Mouse (Mus musculus): ENCODE data around the gene Dst.

Dst gene

DNA sequence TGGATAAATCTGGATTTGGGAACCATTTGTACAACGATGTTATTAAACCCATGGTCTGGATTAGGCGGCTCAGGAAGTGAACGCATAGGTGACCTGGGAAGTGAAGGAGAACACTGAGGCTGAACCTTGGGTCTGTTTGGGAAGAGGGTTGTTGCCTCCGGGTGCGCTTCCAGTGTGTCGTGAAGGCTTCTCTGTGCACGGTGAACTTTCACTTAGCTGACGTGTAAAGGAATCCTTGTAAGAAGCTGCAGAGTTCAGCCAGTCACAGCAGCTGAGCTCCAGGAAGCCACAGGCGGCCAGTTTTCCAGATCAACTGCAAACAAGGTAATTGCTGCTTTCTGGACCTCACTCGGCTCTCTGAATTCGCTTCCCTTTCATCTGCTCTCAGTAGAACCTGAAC lies 66.4 kb downstream of the Dst start:
- no peak for DNase-seq (ENCODE audit: inconsistent age in 2 of 2, low spot score in 1 of 2)

DNA sequence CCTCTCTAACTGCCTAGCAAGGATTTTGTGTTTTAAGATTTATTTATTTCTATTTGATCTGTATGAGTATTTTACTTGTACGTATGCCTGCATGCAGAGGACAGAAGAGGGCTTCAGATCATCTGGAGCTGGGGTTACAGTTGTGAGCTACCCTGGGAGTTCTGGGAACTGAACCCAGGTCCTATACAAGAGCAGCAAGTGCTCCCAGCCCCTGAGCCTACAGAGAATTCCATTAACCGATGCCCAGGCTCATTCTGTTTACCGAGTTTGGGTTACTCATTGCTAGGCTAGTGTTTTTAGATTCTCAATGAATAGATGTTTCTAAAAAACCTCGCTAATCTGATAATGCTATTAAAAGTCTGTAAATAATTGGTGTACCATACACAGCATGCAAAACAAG lies 67.3 kb downstream of the Dst start:
- DNase-seq (ENCODE audit: inconsistent age in 2 of 2, low spot score in 1 of 2), result no peak

DNA sequence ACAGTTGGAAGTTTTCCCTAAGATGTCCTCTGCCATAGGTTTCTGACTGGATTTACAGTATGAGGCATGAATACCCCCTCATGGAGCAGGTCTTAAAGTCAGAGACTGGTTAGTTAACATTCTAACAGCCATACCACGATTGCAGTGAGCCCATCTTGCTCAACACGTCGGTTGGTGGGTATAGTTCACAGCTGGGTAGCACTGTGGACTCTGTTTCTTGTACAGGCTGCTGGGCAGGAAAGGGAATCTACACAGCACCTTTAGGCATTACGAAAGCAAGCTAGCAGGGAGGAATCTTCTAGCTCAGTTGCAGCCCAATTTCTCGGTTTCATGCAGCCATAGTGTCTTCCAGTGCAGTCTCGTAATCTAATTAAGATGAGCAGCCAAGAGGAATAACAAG lies 69.8 kb downstream of the Dst start:
- DNase-seq (ENCODE audit: inconsistent age in 2 of 2, low spot score in 1 of 2), result no peak

DNA sequence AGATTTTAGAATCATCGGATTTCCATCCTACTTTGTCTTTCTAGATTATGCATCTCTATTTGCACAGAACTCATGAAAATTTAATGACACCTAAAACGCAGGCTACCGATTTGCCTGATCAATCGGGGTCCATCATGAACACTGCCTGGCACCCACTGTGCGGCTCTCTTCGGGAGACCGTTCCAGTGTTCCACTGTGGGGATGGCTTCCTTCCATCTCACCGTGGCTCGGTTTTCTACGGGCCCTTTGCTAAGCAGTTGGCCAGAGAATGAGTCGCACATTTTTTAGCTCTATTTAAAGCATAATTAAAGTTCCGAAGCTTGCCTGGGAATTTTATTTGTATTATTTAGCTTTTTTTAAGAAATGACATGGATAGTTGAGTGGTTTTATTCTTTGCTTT lies 72.4 kb downstream of the Dst start:
- no peak for DNase-seq (ENCODE audit: inconsistent age in 2 of 2, low spot score in 1 of 2)

DNA sequence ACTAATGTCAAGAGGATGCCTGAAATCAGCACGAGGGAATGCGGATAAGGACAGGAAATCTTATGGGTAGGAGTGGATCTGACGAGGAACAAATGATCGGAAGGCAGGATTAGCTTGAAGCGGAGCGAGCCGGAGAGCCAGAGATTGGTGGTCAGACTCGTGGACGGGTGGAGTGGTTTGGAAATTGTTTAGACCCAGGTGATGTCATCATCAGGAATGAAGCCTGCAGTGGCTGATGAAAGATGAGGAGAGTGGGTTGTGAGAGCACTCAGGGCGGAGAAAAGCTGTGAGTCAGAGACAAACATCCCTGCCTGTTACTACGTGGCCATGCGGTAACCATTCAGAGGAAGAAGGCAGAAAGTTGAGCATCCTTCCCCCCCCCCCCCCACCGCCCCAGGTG lies 81.6 kb downstream of the Dst start:
- DNase-seq (ENCODE audit: inconsistent age in 2 of 2, low spot score in 1 of 2), result no peak

DNA sequence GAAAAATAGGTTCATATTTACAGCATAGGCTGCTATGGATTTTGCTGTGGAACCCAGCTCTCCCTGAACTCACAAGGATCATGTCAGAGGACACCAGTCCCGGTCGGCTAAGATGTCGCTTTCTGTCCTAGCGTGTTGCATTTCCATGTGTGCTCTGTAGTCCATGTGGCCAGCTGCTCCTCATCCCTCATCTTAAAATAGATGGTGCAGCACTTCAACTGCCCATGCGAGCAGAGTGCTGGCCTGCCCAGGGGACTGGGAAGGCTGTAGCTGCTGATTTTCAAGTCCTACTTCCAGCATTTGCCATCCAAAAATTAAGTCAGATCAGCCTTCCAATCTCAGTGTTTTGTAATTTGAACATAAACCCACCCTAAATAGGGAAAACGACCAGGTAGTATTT lies 83.0 kb downstream of the Dst start:
- no peak for DNase-seq (ENCODE audit: inconsistent age in 2 of 2, low spot score in 1 of 2)

DNA sequence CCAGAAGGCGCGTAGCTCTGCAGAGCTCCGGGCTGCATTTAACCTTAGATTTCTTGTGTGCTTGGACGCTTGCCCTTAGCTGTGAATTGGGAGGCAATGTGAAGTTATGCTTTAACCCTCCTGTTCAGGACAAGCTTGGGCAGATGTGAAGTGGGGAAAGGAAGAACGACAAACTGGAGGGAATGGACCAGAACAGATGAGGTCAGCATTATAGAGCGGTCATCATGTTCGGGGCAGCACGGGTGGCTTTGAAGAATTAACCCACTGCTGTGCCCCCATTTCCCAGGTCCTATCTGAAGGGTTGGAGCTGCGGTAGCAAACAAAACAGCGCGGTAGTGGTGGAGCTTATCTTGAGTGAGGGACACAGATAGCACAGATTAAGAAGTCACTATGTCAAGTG lies 84.8 kb downstream of the Dst start:
- DNase-seq (ENCODE audit: inconsistent age in 2 of 2, low spot score in 1 of 2), result no peak

DNA sequence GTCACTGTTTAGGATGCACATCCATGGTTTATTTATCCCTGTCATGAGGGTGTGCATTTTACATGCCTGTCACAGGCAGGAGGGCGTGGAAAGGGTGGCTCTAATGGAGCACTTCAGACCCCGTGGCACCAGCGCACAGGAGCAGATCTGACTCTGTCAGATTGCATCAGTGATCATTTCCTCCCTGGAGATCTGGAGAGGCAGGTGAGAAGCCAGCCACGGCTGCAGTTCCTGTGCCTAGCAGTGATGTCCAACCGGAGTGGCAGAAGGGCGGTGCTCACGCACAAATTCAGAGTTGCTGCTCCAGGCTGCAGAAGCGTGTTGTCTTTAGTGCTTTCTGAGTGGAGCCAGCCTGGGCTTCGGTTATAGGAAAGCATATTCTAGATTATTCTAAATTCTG lies 86.2 kb downstream of the Dst start:
- no peak for DNase-seq (ENCODE audit: inconsistent age in 2 of 2, low spot score in 1 of 2)

DNA sequence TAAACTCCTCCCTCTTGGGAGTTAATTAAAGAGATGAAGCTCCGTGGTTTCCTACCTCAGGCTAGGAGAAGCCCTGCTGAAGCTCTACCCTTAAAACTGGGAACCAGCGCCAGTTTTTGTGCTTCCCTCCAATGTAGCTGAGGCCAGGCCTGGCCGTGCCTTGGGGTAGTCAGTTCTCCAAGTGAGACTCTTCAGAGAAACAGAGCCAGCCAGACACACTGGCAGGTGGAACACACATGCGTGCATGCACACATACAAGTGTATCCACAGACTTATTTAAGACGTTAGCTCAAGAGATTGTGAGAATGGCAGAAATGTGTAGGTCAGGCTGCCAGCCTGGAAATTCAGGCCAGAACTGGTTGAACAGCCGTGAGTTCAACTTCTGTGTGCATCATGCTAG lies 87.4 kb downstream of the Dst start:
- no peak for DNase-seq (ENCODE audit: inconsistent age in 2 of 2, low spot score in 1 of 2)

DNA sequence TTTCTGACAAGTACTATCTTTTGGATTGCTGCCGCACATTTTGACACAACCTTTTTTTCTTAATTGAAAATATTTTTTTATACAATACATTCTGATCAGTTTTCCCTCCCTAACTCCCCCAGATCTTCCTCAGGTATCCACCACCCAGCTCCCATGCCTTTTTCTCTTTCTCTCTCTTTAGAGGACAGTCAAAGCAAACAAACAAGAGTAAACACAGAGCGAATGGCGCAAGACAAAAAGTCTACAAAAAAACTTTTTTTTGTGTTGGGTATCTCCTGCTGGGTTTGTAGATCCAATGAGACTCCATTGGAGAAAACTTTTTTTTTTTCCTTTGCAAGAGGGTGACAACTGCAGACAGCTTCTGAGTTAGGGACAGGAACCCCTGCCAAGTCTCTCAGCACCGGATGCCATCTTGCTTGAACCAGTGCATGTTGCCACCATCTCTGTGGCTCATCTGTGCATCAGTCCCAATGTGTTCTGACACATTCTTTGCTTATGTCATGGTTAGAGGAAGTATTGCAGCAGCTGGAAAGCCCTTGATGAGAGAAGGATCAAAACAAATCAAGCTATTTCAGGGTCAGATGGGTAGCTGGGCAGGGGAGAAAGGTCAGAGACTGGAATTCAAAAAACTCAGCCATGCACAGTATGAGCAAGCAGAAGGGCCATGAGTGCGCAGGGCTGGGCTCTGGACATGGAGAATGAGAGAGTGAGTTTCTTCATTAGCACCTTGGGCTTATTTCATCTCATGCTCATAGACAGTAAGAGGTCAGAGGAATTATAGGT lies 88.3 kb downstream of the Dst start:
- DNase-seq (ENCODE audit: inconsistent age in 2 of 2, low spot score in 1 of 2), result peak; percentile 35 to 83

DNA sequence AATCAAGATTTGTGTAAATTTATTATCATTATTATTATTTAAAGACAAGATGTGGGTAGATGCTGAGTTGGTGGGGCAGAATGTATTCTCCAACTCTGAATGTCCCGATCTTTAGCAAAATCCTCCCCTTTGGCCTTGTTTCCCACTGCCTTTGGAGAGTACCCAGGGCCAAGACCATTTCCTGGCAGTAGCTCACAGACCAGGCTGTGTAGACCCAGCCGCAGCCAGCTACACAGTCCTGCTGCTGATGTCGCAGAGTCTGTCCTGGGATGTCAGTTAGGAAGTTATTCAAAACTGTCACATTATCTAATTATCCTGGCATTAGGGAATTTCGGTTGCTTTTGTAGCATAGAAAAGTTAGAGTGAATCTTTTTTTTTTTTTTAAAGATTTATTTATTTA lies 94.3 kb downstream of the Dst start:
- DNase-seq (ENCODE audit: inconsistent age in 2 of 2, low spot score in 1 of 2), result no peak

DNA sequence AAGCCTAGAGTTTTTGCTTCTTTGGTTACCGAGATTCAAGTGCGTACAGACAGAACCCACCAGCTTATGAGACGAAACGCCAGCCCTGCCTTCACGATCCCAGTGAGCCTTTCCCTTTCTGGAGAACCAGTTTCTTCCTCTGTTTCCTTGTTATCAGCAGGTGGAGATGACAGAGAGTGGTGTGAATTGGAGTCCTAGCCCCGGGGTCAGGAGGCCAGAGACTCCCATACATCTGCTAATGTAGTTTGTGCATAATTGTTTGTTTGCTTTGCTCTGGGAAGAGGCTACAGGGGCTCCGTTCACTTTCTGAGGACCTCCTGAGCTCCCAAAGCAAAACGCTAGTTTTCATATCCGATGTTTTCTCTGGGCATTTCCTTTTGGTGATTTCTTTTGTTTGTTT lies 94.9 kb downstream of the Dst start:
- no peak for DNase-seq (ENCODE audit: inconsistent age in 2 of 2, low spot score in 1 of 2)

DNA sequence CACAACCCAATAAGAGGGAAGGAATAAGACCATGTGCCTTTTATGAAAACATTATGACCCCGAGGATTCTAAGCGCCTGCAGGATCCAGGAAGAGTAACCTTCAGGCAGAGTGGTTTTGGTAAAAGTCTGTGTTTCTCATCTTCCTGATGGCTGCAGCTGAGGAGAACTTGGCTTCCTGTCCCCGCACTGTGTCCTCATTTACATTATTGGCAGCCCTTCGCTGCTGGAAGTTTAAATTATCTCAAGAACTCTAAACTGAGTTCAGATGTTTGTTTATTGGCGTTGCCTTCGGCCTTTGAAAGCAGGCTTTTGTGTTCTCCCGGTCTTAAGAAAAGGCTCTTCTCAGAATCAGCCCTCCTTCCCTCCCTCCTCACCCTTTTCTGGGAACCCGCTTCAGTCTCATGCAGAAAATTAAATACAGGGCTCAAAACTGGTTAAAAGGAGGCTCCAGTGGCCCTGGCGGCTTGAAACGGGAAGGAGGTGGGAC lies 97.3 kb downstream of the Dst start:
- no peak for DNase-seq (ENCODE audit: inconsistent age in 2 of 2, low spot score in 1 of 2)

DNA sequence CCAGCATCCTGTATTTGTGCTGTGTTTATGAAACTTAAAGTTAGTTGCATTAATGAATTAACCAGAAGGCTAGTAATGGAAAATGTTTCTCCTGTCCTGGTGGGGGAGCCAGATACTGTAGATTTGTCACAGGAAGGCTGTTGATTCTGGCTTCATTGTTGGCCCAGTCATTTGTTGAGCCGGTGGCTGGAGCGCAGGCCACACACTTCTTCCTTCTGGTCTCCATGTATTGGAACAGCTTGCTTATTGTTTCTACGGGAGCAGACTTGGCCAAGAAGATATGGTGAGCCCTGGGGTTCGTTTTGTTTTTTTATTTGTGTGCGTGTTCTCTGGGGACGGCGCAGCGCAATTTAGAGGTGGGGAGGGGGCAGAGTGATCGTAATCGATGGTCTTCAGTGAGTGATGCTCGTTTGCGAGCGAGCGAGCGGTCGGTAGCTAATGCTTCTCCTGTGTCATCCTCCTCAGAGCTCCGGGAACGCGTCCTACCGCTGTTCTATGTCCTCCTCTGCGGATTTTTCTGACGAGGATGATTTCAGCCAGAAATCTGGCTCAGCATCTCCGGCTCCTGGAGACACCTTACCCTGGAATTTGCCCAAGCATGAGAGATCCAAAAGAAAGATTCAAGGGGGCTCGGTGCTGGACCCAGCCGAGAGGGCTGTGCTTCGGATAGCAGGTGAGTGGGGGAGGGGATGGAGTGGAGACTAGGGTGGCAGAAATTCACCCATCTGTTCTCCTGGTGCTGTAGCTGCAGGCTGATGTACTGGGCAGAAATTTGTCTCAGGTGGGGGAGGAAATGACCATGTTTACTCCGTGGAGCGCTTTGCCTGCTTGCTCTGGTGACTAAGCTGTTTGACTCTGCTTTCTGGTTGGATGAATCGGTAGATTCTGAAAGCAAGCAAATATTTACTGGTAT lies 98.0 kb downstream of the Dst start:
- peak; percentile 74 to 90 for DNase-seq (ENCODE audit: inconsistent age in 2 of 2, low spot score in 1 of 2)

DNA sequence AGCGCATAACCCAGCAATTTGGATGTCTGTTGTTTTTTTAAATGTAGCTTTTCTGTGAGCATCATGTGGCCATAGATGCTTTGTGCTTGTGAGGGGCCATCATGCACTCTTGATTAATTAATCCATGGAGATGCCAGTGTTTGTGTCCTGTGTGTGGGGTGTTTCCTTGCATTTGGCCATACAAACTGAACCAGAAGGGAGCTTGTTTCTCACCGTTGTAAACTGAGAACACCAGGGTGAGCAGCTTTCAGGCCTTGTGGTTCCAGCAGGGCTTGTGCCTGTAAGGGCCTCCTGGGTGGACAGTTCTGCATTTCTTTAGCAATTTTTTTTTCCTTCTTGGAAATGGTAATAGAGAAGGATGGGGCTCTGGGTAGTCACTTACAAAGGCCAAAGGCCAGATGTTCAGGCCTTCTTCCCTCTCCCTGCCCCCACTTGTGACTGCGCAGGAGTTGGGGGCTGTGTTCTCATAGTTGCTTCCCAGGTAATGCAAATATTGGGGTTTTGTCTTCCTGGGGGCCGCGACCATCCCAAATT lies 98.9 kb downstream of the Dst start:
- DNase-seq (ENCODE audit: inconsistent age in 2 of 2, low spot score in 1 of 2), result no peak

DNA sequence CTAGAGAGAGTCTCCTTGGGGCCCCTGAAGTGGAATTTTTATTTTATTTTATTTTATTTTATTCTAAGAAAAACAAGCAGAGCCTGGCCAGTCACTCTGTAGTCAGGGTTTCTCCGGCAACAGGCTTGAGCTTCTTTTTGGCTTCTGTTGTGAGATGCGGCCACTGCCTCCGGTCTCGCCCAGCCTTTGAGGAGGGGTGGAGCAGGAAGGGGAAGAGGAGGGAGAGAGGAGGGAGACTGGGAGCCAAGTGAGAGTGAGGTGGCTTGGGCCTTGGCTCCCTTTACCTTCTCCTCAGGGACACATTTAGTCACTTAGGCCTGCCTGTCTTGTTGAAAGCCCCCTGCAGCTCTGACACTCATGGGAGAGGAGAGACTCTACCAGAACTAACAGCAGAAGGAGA lies 99.4 kb downstream of the Dst start:
- peak in 1 of 2 experiments; percentile 52 for DNase-seq (ENCODE audit: inconsistent age in 2 of 2, low spot score in 1 of 2)

DNA sequence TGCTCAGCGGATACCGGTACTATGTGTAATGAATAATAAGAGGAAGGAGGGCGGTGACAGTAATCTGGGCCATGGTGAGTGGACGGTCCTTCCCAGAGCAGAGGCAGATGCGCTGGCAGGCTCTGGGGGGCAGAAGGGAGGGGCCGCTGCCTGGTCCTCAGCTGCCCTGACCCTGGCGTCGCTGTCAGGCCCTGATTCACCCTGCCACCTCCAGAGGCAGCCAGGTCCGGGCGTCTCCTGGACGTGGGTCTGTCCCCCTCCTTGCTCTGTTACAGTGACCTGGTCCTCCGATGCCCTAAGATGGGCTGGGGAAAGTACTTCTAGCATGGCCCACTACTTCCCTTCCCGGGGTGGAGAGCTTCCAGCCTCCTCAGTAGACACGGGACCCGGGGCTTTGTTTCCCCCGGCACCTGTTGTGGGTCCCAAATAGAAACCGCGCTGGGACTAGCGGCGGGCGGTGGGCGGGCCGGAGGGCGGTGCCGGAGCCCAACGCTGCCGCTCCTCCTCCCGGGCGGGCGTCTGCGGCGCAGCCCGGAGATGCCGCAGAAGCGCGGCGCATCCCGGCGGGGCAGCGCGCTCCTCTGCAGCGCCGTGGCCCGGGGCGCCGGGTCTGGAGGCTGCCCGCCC lies 103.1 kb downstream of the Dst start:
- DNase-seq (ENCODE audit: inconsistent age in 2 of 2, low spot score in 1 of 2), result peak; percentile 80 to 93

DNA sequence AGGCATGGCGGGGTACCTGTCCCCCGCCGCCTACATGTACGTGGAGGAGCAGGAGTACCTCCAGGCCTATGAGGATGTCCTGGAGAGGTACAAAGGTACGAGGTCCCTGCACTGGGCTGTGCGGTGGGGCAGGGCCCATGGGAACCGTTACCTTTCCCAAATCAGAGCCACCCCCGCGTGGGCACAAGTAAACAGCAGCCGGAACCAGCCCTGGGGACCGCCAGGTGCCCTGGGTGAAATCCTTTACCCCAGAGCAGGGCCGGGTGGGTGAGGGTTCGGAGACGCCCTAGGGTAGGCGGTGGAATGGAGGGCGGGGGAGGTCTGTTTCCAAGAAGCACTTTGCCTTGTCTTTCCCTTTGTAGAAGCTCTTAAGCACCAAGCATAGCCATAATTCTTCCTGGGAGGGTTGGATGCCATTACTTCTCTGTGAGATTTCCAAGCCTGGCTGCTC lies 103.8 kb downstream of the Dst start:
- DNase-seq (ENCODE audit: inconsistent age in 2 of 2, low spot score in 1 of 2), result peak; percentile 33 to 78

DNA sequence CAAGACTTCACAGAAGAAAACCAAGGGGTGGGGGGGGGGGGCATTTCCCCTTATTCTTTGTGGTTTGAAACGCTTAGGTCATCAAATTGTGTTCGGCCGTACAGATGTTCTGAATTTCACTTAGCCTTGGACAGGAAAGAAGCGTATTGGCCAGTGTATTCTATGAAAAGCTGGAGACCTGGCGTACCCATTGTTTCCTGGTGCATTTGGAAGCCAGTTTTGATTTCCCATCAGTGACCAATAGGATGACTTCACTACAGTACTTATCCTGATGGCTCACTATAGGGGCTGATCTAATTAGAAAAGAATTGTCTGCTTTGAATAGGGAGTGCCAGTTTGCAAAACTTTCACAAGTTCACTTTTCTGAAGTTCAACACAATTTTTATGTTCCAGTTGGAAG lies 105.5 kb downstream of the Dst start:
- DNase-seq (ENCODE audit: inconsistent age in 2 of 2, low spot score in 1 of 2), result no peak

DNA sequence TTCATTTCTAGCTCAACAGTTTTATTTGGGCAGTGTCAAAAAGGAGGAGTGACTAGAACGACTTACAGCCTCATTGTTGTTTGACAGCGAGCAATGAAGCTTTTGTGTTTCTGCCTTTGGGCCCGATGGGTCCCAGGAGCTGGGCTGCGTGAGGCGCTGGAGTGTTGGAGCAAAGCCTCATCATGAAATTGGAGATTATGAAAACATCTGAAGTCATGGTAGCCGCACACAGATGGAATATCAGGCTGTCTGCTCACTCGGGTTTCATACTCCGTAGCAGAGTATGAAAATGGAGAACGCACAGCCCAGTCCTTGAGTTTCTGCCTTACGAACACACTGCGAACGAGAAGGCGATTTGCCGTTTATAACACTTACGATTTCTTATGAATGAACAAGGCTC lies 108.8 kb downstream of the Dst start:
- DNase-seq (ENCODE audit: inconsistent age in 2 of 2, low spot score in 1 of 2), result no peak

DNA sequence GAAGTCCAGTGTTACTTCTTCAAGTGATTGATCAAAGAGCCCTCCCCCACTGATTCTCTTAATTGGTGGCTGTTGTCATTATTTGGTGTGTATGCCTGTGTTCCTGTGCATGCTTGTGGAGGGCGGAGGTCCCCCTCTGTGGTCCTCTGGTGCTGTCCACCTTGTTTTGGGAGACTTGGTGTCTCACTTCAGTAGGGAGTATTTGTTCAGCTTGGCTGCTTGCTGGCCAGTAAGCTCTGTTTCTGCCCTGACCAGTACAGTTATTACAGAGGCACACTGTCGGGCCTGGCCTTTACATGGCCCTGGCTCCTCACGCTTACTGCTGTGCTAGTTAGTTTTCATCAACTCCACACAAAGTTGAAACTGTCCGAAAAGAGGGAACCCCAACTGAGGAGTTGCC lies 109.3 kb downstream of the Dst start:
- no peak for DNase-seq (ENCODE audit: inconsistent age in 2 of 2, low spot score in 1 of 2)
